Mouse (Mus musculus) CD4-positive helper T cell, adult 2 months (primary cell): Measurements from ENCODE around the gene Ctnna3.
"Not testable (repeated sequence)": the region's sequence is repeated elsewhere in the genome, so short reads cannot be mapped to it uniquely, and the experiment has no call there.

ENCODE experiments used
- DNase-seq: peaks from one replicate; pipeline ENCODE4 v3.0.0-alpha.2; 2012; ENCODE audit warnings: low read depth, missing footprints, low spot score

The Ctnna3 gene

GRCm38 (mm10) chr10:63423591-63424474 lies 6.1 kb upstream of the Ctnna3 start:
- no peak for DNase-seq

- peak; percentile 73 for DNase-seq
Observed at GRCm38 (mm10) chr10:63424475-63424814, 5.5 kb upstream of the Ctnna3 start.

GRCm38 (mm10) chr10:63427146-63427545 lies 2.8 kb upstream of the Ctnna3 start:
- DNase-seq, result no peak

GRCm38 (mm10) chr10:63428243-63429022 lies 1.5 kb upstream of the Ctnna3 start:
- peak; percentile 67 for DNase-seq

- DNase-seq, result no peak
Observed at GRCm38 (mm10) chr10:63429023-63429340, 916 bp upstream of the Ctnna3 start.

- DNase-seq, result peak; percentile 98
Observed at GRCm38 (mm10) chr10:63429380-63429779, 518 bp upstream of the Ctnna3 start.

GRCm38 (mm10) chr10:63431221-63431736 lies 1.4 kb downstream of the Ctnna3 start:
- DNase-seq, result no peak

GRCm38 (mm10) chr10:63432099-63432498 lies 2.2 kb downstream of the Ctnna3 start:
- DNase-seq, result no peak

- no peak for DNase-seq
Observed at GRCm38 (mm10) chr10:63432887-63433286, 3.0 kb downstream of the Ctnna3 start.

GRCm38 (mm10) chr10:63438736-63439262 lies 8.9 kb downstream of the Ctnna3 start:
- DNase-seq, result no peak

- no peak for DNase-seq
Observed at GRCm38 (mm10) chr10:63439694-63440228, 9.9 kb downstream of the Ctnna3 start.

GRCm38 (mm10) chr10:63444602-63445387 lies 14.9 kb downstream of the Ctnna3 start:
- DNase-seq, result not testable (repeated sequence)

- no peak for DNase-seq
Observed at GRCm38 (mm10) chr10:63453926-63454325, 24.0 kb downstream of the Ctnna3 start.

- DNase-seq, result no peak
Observed at GRCm38 (mm10) chr10:63455110-63455878, 25.4 kb downstream of the Ctnna3 start.

- DNase-seq, result no peak
Observed at GRCm38 (mm10) chr10:63457292-63458128, 27.6 kb downstream of the Ctnna3 start.

GRCm38 (mm10) chr10:63460935-63461334 lies 31.0 kb downstream of the Ctnna3 start:
- DNase-seq, result no peak

- DNase-seq, result no peak
Observed at GRCm38 (mm10) chr10:63472473-63472872, 42.6 kb downstream of the Ctnna3 start.

- DNase-seq, result no peak
Observed at GRCm38 (mm10) chr10:63476167-63476647, 46.3 kb downstream of the Ctnna3 start.

- no peak for DNase-seq
Observed at GRCm38 (mm10) chr10:63478946-63479345, 49.0 kb downstream of the Ctnna3 start.
